Mouse (Mus musculus) T-cell, adult 2 months (primary cell): ENCODE measurements around the gene Olfr703.

Source experiments
- DNase-seq: peaks from one replicate; pipeline ENCODE4 v3.0.0; 2022; ENCODE audit warnings: low spot score

The Olfr703 gene

GRCm38 (mm10) chr7:106843060-106843459 lies at the start of gene Olfr703:
Gene Olfr703, plus strand, starts transcription at chr7:106843360.
- no peak for DNase-seq

- no peak for DNase-seq
Observed at GRCm38 (mm10) chr7:106808734-106809133, 34.4 kb upstream of the Olfr703 start, which contains the start of gene Olfr700. Gene Olfr700, minus strand, starts transcription at chr7:106808834.

- DNase-seq = no peak
Observed at GRCm38 (mm10) chr7:106813829-106814228, 29.3 kb upstream of the Olfr703 start, which contains the start of gene Olfr701. Gene Olfr701, plus strand, starts transcription at chr7:106814129.

- DNase-seq = peak; percentile 37
Observed at GRCm38 (mm10) chr7:106815775-106816174, 27.4 kb upstream of the Olfr703 start.

GRCm38 (mm10) chr7:106818414-106818813 lies 24.7 kb upstream of the Olfr703 start:
- DNase-seq = no peak

GRCm38 (mm10) chr7:106833793-106834192 lies 9.4 kb upstream of the Olfr703 start, which contains the start of gene Olfr702:
Gene Olfr702, minus strand, starts transcription at chr7:106833893.
- no peak for DNase-seq

GRCm38 (mm10) chr7:106862885-106863284 lies 19.7 kb downstream of the Olfr703 start, which contains the start of gene Olfr704:
Gene Olfr704, plus strand, starts transcription at chr7:106863185.
- no peak for DNase-seq

- no peak for DNase-seq
Observed at GRCm38 (mm10) chr7:106876791-106877190, 33.6 kb downstream of the Olfr703 start, which contains the start of gene Olfr705. Gene Olfr705, minus strand, starts transcription at chr7:106876891.

- no peak for DNase-seq
Observed at GRCm38 (mm10) chr7:106888062-106888461, 44.9 kb downstream of the Olfr703 start, which contains the start of gene Olfr706. Gene Olfr706, minus strand, starts transcription at chr7:106888162.
